Mouse (Mus musculus) adrenal gland, postnatal 14 days (tissue): ENCODE measurements around the gene Cyb5b. TPM values are rescaled to one million over a fixed set of nuclear protein-coding genes. Genes with fewer than 3 reads are reported as not detected.
"Not testable (repeated sequence)": the region's sequence is repeated elsewhere in the genome, so short reads cannot be mapped to it uniquely, and the experiment has no call there.

Experiments
- DNase-seq: peaks from one replicate; pipeline ENCODE4 v3.0.0; 2021; ENCODE audit warnings: mixed read lengths
- total RNA-seq: library from RNA; stranded (reverse); gene quantifications from 2 replicates; pipeline ENCODE4 v1.2.3, GENCODE M21; 2021

Gene Cyb5b
- total RNA-seq, 1 experiment from 2014 or later: 305 TPM

GRCm38 (mm10) chr8:107167848-107168247, 17.4 kb downstream of the Cyb5b start:
- no peak for DNase-seq

GRCm38 (mm10) chr8:107172152-107172551, 21.7 kb downstream of the Cyb5b start:
- no peak for DNase-seq

- no peak for DNase-seq
Measured at GRCm38 (mm10) chr8:107172969-107173645, 22.7 kb downstream of the Cyb5b start.

GRCm38 (mm10) chr8:107181122-107181521, 30.7 kb downstream of the Cyb5b start:
- DNase-seq: no peak

- DNase-seq: no peak
Measured at GRCm38 (mm10) chr8:107184996-107185395, 34.6 kb downstream of the Cyb5b start.

- no peak for DNase-seq
Measured at GRCm38 (mm10) chr8:107186659-107187390, 36.4 kb downstream of the Cyb5b start.

- DNase-seq: no peak
Measured at GRCm38 (mm10) chr8:107187631-107188030, 37.2 kb downstream of the Cyb5b start.

- peak; percentile 53 for DNase-seq
Measured at GRCm38 (mm10) chr8:107192631-107193030, 42.2 kb downstream of the Cyb5b start.

GRCm38 (mm10) chr8:107193331-107193730, 42.9 kb downstream of the Cyb5b start:
- DNase-seq: no peak

GRCm38 (mm10) chr8:107194786-107195451, 44.5 kb downstream of the Cyb5b start:
- no peak for DNase-seq

GRCm38 (mm10) chr8:107197901-107198826, 47.7 kb downstream of the Cyb5b start:
- no peak for DNase-seq

GRCm38 (mm10) chr8:107205164-107205563, 54.7 kb downstream of the Cyb5b start:
- no peak for DNase-seq

- peak; percentile 83 for DNase-seq
Measured at GRCm38 (mm10) chr8:107205701-107206561, 55.5 kb downstream of the Cyb5b start.

GRCm38 (mm10) chr8:107206782-107207525, 56.5 kb downstream of the Cyb5b start:
- no peak for DNase-seq

- peak; percentile 63 for DNase-seq
Measured at GRCm38 (mm10) chr8:107209185-107209584, 58.7 kb downstream of the Cyb5b start.

- DNase-seq: no peak
Measured at GRCm38 (mm10) chr8:107212006-107212405, 61.6 kb downstream of the Cyb5b start.

GRCm38 (mm10) chr8:107217230-107217629, 66.8 kb downstream of the Cyb5b start:
- not testable (repeated sequence) for DNase-seq

GRCm38 (mm10) chr8:107218091-107218490, 67.7 kb downstream of the Cyb5b start:
- no peak for DNase-seq

GRCm38 (mm10) chr8:107219078-107219477, 68.6 kb downstream of the Cyb5b start:
- DNase-seq: no peak
